Mouse (Mus musculus) CH12.LX (cell line): ENCODE results near the gene Tal1. TPM values are rescaled to one million over a fixed set of nuclear protein-coding genes. Genes with fewer than 3 reads are reported as not detected.
A peak's percentile ranks its signal among the peaks of the same experiment; 100 is the strongest.

Experiments
- DNase-seq: peaks from one replicate; pipeline ENCODE4 v3.0.0-alpha.2; 2013; ENCODE audit errors: extremely low read depth
- H3K27ac ChIP-seq: 2 replicates; pipeline ENCODE4 v1.5.1; 2012; ENCODE audit warnings: low read depth, mild to moderate bottlenecking, control low read depth, moderate library complexity; ENCODE audit not compliant: insufficient read depth
- H3K27me3 ChIP-seq: replicated peaks from 2 replicates; pipeline ENCODE3; 2012; ENCODE audit warnings: inconsistent platforms
- H3K36me3 ChIP-seq, 2 experiments: replicated peaks in 1 of 2; 2 replicates each; pipeline versions ENCODE3 to v1.6.1; 2012; ENCODE audit warnings: inconsistent platforms in 1 of 2, low read length in 1 of 2, mild to moderate bottlenecking in 1 of 2, mixed read lengths in 1 of 2, moderate library complexity in 1 of 2; ENCODE audit not compliant: control insufficient read depth in 1 of 2, insufficient read depth in 1 of 2
- H3K4me1 ChIP-seq, 2 experiments: 2 replicates each; pipeline ENCODE4 v1.6.1; 2012; ENCODE audit warnings: inconsistent platforms in 1 of 2, moderate library complexity in 1 of 2; ENCODE audit not compliant: insufficient read depth in 2 of 2, control insufficient read depth in 1 of 2
- H3K4me2 ChIP-seq: 2 replicates; pipeline ENCODE4 v1.6.1; 2012; ENCODE audit warnings: low read depth, mild to moderate bottlenecking, control low read depth; ENCODE audit not compliant: poor library complexity, insufficient read depth, severe bottlenecking
- H3K4me3 ChIP-seq, 3 experiments: fragments of 150-350 bp in 1 of 3; sonication (generic) in 1 of 3; replicated peaks in 1 of 3; 2 replicates each; pipeline versions ENCODE3 to v1.5.1; 2011 to 2012; ENCODE audit warnings: low read depth in 2 of 3, low read length in 2 of 3, mild to moderate bottlenecking in 2 of 3, moderate library complexity in 2 of 3, control low read depth in 1 of 3, improper control_type of control experiment in 1 of 3, inconsistent platforms in 1 of 3, mixed read lengths in 1 of 3; ENCODE audit not compliant: poor library complexity in 1 of 3
- H3K79me2 ChIP-seq: replicated peaks from 2 replicates; pipeline ENCODE4 v1.6.1; 2012; ENCODE audit warnings: mild to moderate bottlenecking, moderate library complexity; ENCODE audit not compliant: control insufficient read depth, poor library complexity, insufficient read depth, severe bottlenecking; ENCODE audit errors: extremely low read depth
- H3K9ac ChIP-seq: 2 replicates; pipeline ENCODE4 v1.6.1; 2012; ENCODE audit warnings: low read depth, mild to moderate bottlenecking, control low read depth, moderate library complexity; ENCODE audit not compliant: insufficient read depth
- H3K9me3 ChIP-seq: replicated peaks from 2 replicates; pipeline ENCODE3; 2012; ENCODE audit warnings: low read length, inconsistent platforms, mixed read lengths
- CTCF ChIP-seq, 2 experiments: IDR thresholded peaks in 1 of 2; conservative IDR thresholded peaks in 1 of 2; 2 replicates each; pipeline ENCODE4 v1.5.1; 2011 to 2012; ENCODE audit warnings: low read depth in 2 of 2, low read length in 2 of 2, improper control_type of control experiment in 1 of 2, inconsistent platforms in 1 of 2, mild to moderate bottlenecking in 1 of 2, moderate library complexity in 1 of 2
- E2F4 ChIP-seq: IDR thresholded peaks from 2 replicates; pipeline ENCODE4 v1.6.1; 2011; ENCODE audit warnings: low read depth, low read length, improper control_type of control experiment; ENCODE audit not compliant: insufficient replicate concordance
- EP300 ChIP-seq: IDR thresholded peaks from 2 replicates; pipeline ENCODE4 v1.6.1; 2011; ENCODE audit warnings: low read length, improper control_type of control experiment
- ETS1 ChIP-seq: conservative IDR thresholded peaks from 2 replicates; pipeline ENCODE4 v1.6.1; 2012; ENCODE audit warnings: low read depth, mild to moderate bottlenecking, inconsistent platforms, low read length, improper control_type of control experiment, moderate library complexity
- HCFC1 ChIP-seq: IDR thresholded peaks from 2 replicates; pipeline ENCODE4 v1.6.1; 2012; ENCODE audit warnings: low read depth, mild to moderate bottlenecking, inconsistent platforms, low read length, improper control_type of control experiment
- IRF4 ChIP-seq: IDR thresholded peaks from 2 replicates; pipeline ENCODE4 v1.6.1; 2014; ENCODE audit warnings: low read depth, mild to moderate bottlenecking, inconsistent platforms, low read length, improper control_type of control experiment
- JUN ChIP-seq: IDR thresholded peaks from 2 replicates; pipeline ENCODE4 v1.6.1; 2011; ENCODE audit warnings: low read depth, mild to moderate bottlenecking, low read length, improper control_type of control experiment, moderate library complexity; ENCODE audit not compliant: insufficient read depth
- JUND ChIP-seq: conservative IDR thresholded peaks from 2 replicates; pipeline ENCODE4 v1.6.1; 2011; ENCODE audit warnings: low read depth, low read length, improper control_type of control experiment
- KAT2A ChIP-seq: IDR thresholded peaks from 2 replicates; pipeline ENCODE4 v1.6.1; 2012; ENCODE audit warnings: low read length, improper control_type of control experiment, inconsistent platforms; ENCODE audit not compliant: insufficient replicate concordance
- MAFK ChIP-seq: IDR thresholded peaks from 2 replicates; pipeline ENCODE4 v1.6.1; 2011; ENCODE audit warnings: low read length, improper control_type of control experiment; ENCODE audit not compliant: insufficient replicate concordance
- MAX ChIP-seq: IDR thresholded peaks from 2 replicates; pipeline ENCODE4 v1.6.1; 2011; ENCODE audit warnings: low read length, improper control_type of control experiment
- MAZ ChIP-seq: IDR thresholded peaks from 2 replicates; pipeline ENCODE4 v1.6.1; 2012; ENCODE audit warnings: low read depth, mild to moderate bottlenecking, inconsistent platforms, low read length, improper control_type of control experiment, moderate library complexity
- MEF2A ChIP-seq: IDR thresholded peaks from 2 replicates; pipeline ENCODE4 v1.6.1; 2014; ENCODE audit warnings: low read depth, mild to moderate bottlenecking, inconsistent platforms, low read length, improper control_type of control experiment, borderline replicate concordance
- MXI1 ChIP-seq: IDR thresholded peaks from 2 replicates; pipeline ENCODE4 v1.6.1; 2011; ENCODE audit warnings: mild to moderate bottlenecking, low read depth, low read length, improper control_type of control experiment
- MYC ChIP-seq: IDR thresholded peaks from 2 replicates; pipeline ENCODE4 v1.6.1; 2011; ENCODE audit warnings: low read depth, mild to moderate bottlenecking, improper control_type of control experiment, low read length
- NELFE ChIP-seq: IDR thresholded peaks from 2 replicates; pipeline ENCODE4 v1.6.1; 2011; ENCODE audit warnings: low read depth, low read length, improper control_type of control experiment
- NRF1 ChIP-seq: IDR thresholded peaks from 2 replicates; pipeline ENCODE4 v1.6.1; 2014; ENCODE audit warnings: low read depth, mild to moderate bottlenecking, inconsistent platforms, low read length, improper control_type of control experiment, moderate library complexity
- PAX5 ChIP-seq: IDR thresholded peaks from 2 replicates; pipeline ENCODE4 v1.6.1; 2012; ENCODE audit warnings: low read length, inconsistent platforms, mixed read lengths
- POLR2A ChIP-seq: IDR thresholded peaks from 2 replicates; pipeline ENCODE4 v1.6.1; 2011; ENCODE audit warnings: low read depth, mild to moderate bottlenecking, improper control_type of control experiment, low read length
- RAD21 ChIP-seq: IDR thresholded peaks from 2 replicates; pipeline ENCODE4 v1.6.1; 2011; ENCODE audit warnings: low read depth, mild to moderate bottlenecking, low read length, improper control_type of control experiment, moderate library complexity
- SMC3 ChIP-seq: IDR thresholded peaks from 2 replicates; pipeline ENCODE4 v1.6.1; 2011; ENCODE audit warnings: low read depth, low read length, improper control_type of control experiment
- TCF12 ChIP-seq: IDR thresholded peaks from 2 replicates; pipeline ENCODE4 v1.6.1; 2014; ENCODE audit warnings: low read depth, mild to moderate bottlenecking, inconsistent platforms, low read length, improper control_type of control experiment
- UBTF ChIP-seq: IDR thresholded peaks from 2 replicates; pipeline ENCODE4 v1.6.1; 2012; ENCODE audit warnings: low read depth, mild to moderate bottlenecking, inconsistent platforms, low read length, improper control_type of control experiment, moderate library complexity
- USF1 ChIP-seq: IDR thresholded peaks from 2 replicates; pipeline ENCODE4 v1.6.1; 2014; ENCODE audit warnings: low read depth, mild to moderate bottlenecking, inconsistent platforms, low read length, improper control_type of control experiment
- ZKSCAN1 ChIP-seq: IDR thresholded peaks from 2 replicates; pipeline ENCODE4 v1.6.1; 2012; ENCODE audit warnings: low read depth, inconsistent platforms, low read length, improper control_type of control experiment, borderline replicate concordance
- ZMIZ1 ChIP-seq: IDR thresholded peaks from 2 replicates; pipeline ENCODE4 v1.6.1; 2012; ENCODE audit warnings: low read depth, mild to moderate bottlenecking, inconsistent platforms, low read length, improper control_type of control experiment
- dilution Hi-C: fragments of 300-500 bp; cut with MboI; formaldehyde crosslinking; loops from 2 replicates; pipeline ENCODE4 v1.14.3; 2020; ENCODE audit warnings: low sequenced_read_pairs; ENCODE audit not compliant: extremely low pct_unique_long_range_greater_than_20kb, extremely low pct_ligation_motif_present
- in situ Hi-C: fragments of 300-500 bp; cut with MboI; formaldehyde crosslinking; loops from 3 replicates; pipeline ENCODE4 v1.14.3; 2019; ENCODE audit warnings: low sequenced_read_pairs, low pct_ligation_motif_present, low pct_unique_long_range_greater_than_20kb, mixed read lengths
- polyA plus RNA-seq: library from polyadenylated mRNA; unstranded; fragments of >175 nt; gene quantifications from 2 replicates; pipeline ENCODE4 v1.2.1, GENCODE M21; 2012; ENCODE audit warnings: low read depth; ENCODE audit not compliant: insufficient read length
- total RNA-seq, 2 experiments: library from RNA; depleted of rRNA; stranded (reverse); fragments of 300-350 nt in 1 of 2; fragments of >200 nt in 1 of 2; gene quantifications; 2 replicates each; pipeline ENCODE4 v1.2.3; 2012 to 2014

Tal1 gene
- total and polyA plus RNA-seq, 3 experiments, result 0.12 to 0.34 (median 0.13) TPM

- H3K4me1 ChIP-seq, result no peaks in the 10 kb centered on the region
- TF ChIP-seq KAT2A (no peak), NRF1 (no peak), ZMIZ1 (no peak), MAZ (no peak), MEF2A (no peak), MXI1 (no peak), SMC3 (peak; percentile 33; the same call in 1 of the 2 replicates), E2F4 (no peak), UBTF (no peak), EP300 (no peak), JUND (no peak), JUN (no peak), TCF12 (no peak), POLR2A (no peak), MYC (no peak), RAD21 (peak; percentile 35), CTCF (conservative IDR thresholded peaks at IDR 0.05 in 1 of 2, IDR thresholded peaks at IDR 0.05 in 1 of 2; ENCODE audit: low read depth in 2 of 2, low read length in 2 of 2) (peak; percentile 35 to 65), MAFK (no peak), ETS1 (no peak), NELFE (no peak), HCFC1 (no peak), PAX5 (no peak), USF1 (no peak), MAX (no peak), IRF4 (no peak), ZKSCAN1 (no peak)
- in situ Hi-C loops, result no loop called here
- no peak overlapping the region for H3K27ac ChIP-seq
- H3K9ac ChIP-seq, result no peak overlapping the region
- H3K4me2 ChIP-seq, result no peak overlapping the region
- dilution Hi-C loops, result no loop called here
- DNase-seq, result peak; percentile 35
- H3K79me2 ChIP-seq, result no peaks in the 10 kb centered on the region
- H3K9me3 ChIP-seq, result no peaks in the 10 kb centered on the region
- H3K27me3 ChIP-seq, result no peaks in the 10 kb centered on the region
- peaks cover 37 to 73% of the 10 kb centered on the region in 2 experiments for H3K36me3 ChIP-seq
- no peak overlapping the region for H3K4me3 ChIP-seq
Observed at GRCm38 (mm10) chr4:115038242-115038641, 18.0 kb upstream of the Tal1 start.
